Mouse (Mus musculus): ENCODE results near the gene Lamtor2.

The Lamtor2 gene

DNA sequence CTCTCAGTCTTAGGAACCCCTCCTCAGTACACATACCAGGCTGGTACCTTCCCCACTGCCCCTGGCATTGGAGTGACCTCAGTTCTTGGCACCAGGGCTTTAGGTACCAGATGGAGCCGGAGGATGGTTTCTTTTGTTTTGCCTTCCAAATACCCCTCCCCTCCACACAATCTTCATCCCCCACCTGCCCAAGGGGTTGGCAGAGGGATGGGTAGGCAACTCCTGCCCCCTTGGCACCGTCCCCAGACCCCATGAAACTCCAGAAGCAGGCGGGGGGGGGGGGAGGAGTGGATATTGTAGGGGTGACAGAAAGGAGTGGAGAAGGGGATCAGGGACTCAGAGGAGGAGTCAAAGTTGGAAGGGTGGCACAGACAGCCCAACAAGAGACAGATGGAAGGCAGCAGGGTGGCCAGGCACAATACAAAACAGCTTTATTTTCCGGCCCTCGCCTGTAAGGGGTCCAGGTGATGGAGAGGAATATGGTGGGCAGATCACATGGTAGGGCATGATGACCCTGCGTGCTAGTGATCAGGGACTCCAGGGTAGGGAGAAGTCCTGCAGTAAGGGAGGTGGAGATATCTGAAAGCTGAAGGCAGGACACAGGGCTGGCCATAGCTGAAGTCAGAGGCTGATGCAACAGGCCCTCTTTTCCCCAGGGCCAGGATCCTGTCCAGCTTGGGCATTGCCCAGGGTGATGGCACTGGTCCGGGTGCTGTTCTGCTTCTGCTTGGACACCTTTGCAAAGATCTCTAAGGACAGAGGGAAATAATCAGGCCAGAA lies 11.1 kb downstream of the Lamtor2 start:
- peak; percentile 9 for DNase-seq

DNA sequence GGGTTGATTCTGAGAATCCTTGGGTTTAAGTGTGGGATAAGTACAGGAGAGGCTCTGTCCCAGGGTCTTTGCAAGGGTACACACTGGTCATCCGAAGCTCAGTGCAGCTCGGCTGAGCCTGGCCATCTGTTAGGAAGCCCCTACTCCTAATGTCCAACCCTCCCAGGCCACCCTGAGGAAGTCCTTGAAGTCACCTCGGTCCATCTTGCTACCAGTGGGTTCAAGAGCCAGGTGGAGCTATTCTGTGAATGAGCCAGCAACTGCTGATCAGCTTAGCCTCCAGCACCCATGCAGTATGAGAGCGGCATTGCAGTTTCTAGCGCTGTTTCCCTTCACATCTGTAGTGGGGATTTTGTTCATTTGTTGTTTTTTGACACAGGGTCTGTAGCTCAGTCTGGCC lies 12.8 kb downstream of the Lamtor2 start:
- peak; percentile 5 for DNase-seq

DNA sequence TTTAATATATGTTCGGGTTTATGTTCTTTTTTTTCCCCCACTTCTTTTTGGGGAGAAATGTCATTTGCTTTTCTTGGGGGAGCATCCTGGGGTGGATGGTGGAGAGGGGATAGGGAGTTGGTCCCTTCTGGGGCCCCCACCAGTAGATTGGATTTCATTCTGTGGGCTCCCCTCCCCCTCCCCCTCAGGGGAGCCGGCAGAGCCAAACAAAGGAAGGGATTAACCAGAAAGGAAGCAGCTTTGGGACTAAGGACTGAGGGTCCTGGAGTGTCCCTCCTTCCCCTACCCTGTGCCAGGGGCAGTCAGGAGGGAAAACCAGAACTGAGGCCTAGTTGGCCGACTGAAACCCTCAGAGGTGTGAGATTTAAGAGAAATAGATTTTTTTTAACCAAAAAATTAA lies 13.5 kb downstream of the Lamtor2 start:
- DNase-seq: no peak

DNA sequence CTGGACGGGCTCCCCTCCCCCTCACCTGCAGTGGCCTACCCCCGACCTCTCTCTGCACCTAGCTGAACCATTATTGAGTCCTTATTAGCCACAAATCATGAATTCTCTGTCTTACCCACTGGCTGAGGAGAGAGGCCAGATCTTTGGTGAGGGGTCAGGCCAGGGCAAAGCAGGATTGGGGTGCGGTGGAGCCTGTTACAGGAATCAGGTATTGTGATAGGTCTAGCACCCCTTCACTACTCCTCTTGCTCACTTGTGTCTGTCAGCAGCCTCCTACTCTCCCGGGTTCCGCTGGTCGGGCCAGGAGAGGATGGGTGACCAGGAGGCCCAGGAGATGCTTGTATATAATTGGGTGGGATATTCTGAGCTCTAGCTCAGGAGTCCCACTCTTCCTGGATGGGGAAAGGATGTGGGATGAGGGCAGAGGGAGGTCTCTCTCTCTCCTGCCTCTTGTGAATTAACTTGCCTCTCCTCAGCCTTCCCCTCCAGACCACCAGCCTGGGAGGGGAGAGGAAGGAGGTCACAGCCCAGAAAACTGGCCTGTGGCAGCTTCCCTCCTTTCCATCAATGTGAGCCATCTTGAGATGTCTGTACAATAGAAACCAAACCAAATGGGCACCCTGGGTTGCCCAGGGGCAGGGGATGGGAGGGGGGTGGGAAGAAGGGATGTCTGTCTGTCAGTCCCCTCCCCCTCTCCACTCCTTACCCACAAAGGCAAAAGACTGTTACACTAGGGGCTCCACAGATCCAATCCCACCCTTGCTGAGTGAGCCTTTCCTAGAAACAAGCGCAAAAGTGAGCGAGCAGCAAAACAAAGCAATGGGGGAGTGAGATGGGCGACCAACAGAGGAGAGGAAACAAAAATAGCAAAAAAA lies 14.4 kb downstream of the Lamtor2 start:
- no peak for DNase-seq

DNA sequence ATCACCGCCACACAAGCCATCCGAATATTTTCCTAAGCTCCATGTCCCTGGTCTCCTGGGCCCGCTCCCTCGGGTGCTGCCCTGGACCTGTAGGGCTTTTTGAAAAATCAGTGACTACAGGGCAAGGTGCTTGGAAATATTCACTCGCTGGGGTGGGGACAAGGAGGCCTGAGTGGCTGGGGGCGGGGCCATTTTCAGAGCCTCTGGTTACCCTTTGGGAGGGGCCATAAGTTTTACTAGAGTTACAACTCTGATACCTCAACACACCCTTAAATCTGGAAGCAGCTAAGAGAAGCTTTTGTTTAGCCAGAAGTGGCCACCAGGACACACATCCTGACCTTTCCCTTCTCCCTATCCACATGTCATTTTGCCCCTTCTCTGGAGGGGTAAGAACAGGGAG lies 15.7 kb downstream of the Lamtor2 start:
- DNase-seq: no peak

DNA sequence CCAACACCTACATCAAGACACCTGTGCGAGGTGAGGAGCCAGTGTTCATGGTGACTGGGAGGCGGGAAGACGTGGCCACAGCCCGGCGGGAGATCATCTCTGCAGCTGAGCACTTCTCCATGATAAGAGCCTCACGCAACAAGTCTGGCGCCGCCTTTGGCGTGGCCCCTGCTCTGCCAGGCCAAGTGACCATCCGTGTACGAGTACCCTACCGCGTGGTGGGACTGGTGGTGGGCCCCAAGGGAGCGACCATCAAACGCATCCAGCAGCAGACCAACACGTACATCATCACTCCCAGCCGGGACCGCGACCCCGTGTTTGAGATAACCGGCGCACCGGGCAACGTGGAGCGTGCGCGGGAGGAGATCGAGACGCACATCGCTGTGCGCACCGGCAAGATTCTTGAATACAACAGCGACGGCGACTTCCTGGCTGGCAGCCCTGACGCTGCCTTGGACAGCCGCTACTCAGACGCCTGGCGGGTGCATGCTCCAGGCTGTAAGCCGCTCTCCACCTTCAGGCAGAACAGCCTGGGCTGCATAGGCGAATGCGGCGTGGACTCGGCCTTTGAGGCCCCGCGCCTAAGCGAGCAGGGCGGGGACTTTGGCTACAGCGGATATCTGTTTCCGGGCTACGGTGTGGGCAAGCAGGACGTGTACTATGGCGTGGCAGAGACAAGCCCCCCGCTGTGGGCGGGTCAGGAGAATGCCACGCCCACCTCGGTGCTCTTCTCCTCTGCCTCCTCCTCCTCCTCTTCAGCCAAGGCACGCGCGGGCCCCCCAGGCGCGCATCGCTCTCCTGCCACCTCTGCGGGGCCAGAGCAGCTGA lies 16.6 kb downstream of the Lamtor2 start:
- DNase-seq: peak; percentile 88

DNA sequence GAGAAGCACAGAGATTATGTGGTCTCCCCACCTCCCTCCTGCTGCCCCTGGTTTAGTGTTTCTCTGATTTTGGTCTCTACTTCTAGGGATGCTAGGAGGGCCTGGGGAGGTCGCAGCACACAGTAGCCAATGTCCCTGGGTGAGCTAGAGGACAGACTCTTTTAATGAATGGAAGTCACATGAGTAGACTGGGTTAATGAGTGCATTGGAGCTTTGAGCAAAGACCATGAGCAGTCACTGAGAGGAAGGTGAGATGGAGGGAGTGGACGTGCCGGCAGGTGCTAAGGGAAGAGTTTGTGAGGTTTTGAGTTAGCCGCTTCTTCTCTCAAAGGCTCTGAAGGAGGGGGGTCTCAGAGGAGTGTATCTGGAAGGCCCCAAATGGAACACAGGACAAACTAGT lies 17.3 kb downstream of the Lamtor2 start:
- no peak for DNase-seq

DNA sequence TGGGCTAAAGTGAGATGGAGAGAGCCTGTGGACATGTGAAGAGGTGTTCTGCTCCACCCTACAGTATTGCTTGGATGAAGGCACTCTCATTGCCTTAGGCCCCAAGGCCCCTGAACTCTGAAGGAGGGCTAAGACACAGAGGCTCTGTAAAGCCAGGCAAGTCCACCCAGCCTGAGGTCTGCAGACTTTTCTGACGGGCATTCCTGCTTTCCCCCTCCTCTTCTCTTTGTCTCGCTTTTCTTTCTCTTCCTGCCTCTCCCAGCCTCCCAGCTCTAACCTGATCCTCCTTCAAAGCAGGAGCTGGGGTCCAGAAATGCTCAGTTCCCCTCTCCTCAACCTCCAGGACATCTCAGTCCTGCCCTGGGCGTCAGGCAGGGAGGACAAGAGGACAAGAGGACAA lies 17.9 kb downstream of the Lamtor2 start:
- DNase-seq: no peak

DNA sequence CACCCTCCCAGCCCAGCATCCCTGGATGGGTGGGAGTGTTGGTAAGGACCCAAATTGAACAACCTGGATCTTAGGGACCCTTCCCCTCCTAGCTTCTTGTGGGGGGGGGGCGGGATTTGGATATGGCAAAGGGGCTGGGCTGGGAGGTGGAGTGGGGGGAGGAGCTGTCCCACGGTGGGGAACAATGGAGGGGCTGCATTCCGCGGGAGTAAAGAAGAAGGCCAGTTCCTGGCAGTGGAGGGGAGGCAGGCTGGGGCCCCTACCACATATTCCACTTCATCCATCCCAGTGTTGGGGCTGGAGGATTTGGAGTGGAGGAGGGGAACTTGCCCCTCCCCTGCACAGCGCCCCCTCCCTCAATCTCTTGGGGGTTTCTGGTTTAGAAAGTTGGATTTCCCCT lies 19.2 kb downstream of the Lamtor2 start:
- no peak for DNase-seq

DNA sequence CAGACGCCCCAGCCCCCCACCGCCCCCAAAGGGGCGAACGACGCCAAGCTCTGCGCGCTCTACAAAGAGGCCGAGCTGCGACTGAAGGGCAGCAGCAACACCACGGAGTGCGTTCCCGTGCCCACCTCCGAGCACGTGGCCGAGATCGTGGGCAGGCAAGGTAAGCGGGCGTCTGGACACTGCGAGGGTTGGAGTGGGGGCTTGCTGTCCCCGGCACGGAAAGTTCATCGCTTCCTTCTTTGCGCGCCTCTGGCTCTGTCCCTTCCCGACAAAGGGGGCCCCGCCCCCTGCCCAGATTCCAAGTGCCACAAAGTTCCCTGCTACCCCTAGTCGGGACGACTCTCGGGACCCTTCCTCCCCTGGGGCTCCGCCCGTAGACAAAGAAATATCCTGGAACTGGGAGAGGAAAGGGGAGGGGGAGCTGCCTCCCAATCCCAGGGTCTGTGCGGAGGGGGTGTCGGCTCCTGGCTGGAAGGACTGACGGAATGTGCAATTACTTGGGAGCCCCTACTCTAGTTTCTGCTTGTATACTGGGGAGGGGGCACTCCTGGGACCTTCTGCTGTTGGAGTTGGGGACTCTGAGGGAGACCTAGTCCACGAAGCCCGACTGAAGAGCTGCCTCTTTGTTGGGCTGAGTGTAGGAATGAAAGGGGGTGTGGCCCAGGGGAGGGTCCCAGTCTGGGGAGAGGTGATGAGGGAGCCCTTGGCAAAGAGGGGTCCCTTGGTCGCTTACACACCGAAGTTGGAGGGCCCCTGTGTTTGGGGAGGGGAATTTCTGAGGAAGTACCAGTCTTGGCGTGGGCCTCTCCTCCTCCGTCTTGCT lies 20.0 kb downstream of the Lamtor2 start:
- peak; percentile 57 for DNase-seq

DNA sequence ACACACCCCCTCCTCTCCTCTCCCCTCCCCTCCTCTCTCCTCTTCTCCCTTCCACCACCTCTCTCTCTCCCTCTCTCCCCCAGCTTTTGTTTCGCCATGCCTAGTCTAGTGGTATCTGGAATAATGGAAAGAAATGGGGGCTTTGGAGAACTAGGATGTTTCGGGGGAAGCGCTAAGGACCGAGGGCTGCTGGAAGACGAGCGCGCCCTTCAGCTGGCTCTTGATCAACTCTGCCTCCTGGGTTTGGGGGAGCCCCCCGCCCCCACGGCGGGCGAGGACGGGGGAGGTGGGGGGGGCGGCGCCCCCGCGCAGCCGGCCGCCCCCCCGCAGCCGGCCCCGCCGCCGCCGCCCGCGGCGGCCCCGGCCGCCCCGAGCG lies 20.6 kb downstream of the Lamtor2 start, which contains the start of gene Mex3a:
Gene Mex3a, plus strand, starts transcription at position 97 of the 376 bp plus-strand sequence.
- no peak for DNase-seq

DNA sequence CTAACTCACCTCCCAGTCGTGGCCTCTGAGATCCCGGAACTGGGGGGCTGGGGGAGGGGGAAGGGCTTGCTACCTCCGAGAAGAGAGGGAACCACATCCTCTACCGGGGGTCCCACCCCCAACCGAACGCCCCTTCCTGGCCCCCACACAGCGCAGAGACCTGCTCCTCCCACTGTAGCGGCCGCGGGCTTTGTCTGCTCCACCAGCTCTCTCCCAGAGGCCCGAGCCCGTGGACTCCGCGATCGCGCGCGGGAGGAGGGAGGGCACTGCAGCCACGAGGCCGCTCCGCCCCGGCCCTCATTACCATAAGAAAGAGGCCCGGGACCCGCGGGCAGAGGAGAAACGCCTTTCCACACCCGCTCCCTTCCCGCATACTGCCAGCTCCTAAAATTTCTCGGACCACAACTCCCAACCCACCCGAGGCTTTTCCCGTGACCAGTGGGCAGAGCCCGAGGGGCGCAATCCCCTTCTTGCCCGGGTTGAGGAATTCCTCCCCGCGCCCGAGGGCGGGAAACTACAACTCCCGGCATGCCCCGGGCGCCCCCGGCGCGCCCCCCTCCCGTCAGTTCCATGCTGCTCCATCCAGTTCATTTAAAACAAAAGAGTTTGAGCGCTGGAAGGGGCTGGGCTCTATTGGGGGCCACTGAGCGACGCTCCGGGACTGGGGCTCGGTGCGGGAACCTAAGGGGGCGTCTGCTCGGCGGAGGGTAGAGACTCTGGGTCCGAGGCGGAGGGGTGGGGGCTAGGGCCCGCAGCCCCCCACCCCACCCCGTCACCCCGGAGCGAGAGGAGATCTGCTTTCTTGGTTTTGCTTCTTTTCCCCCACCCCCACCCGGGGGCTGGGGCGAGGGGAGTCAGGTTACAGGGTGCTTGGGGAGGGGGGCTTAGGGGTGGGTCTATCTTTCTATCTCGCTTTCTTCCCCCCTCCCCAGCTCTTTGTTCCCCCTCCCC lies 21.3 kb downstream of the Lamtor2 start:
- peak; percentile 92 for DNase-seq

DNA sequence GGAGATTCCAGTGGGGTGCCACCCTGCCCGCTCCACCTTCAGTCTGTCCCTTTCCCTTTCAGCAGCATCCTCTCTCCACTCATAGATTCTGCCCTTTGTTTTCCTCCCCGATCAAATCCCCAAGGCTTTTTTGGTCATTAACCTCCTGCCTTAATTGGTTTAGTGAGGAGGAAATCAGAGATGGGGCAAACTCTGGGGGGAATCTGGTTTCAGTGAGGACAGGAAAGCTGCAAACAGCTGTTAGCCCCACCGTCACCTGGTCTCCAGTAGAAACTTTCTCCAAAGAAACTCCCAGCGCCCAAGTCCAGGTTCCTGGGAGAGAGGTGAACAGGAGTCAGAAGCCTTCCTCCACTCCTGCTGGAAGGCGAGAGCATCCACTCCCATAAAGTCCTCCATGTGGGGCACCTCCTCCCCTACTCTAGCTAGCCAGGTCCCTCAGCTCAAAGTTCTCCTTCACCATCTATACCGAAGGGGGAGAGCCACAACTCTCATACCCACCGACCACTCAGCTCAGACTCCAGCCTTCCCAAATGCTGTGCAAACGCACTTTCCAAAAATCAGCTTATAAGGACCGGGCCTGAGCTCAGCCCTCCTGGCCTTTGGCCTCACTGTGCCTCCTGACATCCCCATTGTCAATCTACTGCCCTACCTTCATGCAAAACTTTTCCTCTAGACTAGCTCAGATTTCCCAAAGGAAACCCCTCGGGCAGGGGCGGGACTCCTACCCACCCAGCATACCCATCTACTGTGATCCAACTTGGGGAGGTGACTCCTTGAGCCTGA lies 22.6 kb downstream of the Lamtor2 start:
- no peak for DNase-seq

DNA sequence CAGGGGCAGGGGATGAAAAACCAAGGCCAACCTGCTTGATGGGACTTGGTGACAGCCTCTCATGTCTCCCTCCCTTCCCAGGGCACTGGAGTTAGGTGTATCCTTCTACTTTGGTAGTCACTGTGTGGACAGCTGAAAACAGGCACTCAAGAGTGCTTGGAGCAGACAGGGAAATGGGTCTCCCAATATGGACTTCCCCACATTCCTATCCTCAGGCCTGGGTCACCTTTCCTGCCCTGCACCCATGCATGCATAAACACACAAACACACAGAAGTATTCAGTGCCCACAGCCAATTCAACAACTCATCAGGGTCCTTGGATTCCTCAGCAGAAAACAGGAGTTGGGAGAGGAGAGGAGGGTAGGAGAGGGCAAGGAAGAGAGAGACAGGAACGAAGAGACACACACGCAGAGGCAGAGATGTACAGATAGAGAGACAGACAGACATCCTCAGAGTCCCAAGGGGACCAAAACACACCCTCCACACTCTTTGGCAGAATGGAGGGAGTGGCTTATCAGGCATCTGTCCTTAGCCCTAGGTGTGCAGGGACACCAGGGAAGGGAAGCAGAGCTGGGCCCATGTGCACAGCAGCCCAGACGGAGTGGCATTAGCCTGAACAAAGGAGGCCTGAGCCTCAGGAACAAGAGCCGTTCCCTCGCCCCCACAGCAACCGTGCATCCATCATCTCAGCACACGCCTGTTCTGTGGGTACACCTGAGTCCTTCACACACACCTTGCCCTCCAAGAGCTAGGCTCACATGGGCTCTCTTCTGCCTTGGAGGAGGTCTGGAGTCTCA lies 23.5 kb downstream of the Lamtor2 start:
- no peak for DNase-seq

DNA sequence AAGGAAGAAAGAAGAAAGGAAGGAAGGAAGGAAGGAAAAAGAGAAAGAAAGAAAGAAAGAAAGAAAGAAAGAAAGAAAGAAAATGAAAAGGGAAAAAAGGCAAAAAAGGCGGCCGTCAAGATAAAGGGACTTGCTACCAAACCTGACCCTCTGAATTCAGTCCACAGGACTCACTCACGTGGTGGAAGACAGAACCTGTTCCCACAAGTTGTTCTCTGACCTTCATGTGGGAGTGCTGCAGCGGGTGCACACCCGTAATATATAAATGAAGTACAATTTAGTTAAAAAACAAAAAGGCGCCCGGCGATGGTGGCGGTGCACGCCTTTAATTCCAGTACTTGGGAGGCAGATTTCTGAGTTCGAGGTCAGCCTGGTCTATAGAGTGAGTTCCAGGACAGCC lies 24.2 kb downstream of the Lamtor2 start:
- DNase-seq: no peak

DNA sequence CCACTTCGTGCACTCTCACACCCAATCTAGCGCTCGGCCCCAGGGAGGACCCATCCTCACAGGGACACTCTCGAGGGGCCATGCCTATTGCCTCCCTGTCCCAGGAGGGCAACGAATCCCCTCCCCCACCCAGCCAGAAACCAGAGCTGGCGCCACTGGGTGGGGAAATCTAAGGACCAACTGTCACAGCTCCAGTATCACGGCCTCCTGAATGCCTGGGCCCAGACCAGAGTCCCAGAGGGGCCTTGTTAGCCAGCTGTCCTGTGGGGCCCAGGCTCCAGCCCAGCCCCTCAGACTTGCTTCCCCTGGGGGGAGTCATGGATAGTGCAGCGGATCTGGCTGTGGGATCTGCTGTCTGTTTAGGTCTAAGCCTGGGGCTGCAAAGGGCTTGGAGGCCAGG lies 25.3 kb downstream of the Lamtor2 start:
- no peak for DNase-seq

DNA sequence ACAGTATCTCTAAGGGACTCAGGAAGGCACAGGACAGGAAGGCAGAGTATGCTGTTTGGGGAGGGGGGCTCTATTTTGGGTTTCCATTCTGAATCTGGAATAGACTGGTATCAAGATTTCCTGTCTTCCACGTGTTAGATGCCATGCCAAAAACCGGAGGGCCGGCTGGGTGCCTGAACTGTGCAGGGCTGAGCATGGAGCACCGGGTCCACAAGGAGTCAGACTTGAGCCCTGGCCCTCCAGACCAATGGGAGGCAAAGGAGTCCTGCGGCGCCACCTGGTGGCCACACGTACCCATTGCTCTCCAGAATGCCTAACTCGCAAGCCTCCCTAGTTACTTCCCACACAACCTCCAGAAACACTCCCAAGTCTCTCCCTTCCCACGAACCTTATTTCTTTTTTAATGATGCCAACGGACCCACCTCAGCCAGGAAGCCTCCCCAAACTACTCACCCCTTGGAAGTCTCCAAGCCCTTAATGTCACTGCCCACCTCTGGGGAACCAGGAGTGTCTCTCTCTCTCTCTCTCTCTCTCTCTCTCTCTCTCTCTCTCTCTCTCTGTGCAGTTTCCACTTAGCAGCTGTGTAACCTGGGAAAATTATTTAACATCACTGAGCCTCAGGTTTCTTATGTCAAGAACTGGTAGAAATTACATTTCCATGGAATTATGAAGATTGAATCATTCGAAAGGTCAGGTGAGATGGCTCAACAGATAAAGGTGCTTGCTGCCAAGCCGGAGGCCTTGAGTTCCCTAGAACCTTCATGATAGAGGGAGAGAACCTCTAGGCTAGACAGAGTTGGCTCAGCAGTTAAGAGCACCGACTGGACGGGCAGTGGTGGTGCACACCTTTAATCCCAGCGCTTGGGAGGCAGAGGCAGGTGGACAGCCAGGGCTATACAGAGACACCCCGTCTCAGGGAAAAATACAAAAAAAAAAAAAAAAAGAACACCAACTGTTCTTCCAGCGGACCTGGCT lies 26.4 kb downstream of the Lamtor2 start:
- peak; percentile 91 for DNase-seq

DNA sequence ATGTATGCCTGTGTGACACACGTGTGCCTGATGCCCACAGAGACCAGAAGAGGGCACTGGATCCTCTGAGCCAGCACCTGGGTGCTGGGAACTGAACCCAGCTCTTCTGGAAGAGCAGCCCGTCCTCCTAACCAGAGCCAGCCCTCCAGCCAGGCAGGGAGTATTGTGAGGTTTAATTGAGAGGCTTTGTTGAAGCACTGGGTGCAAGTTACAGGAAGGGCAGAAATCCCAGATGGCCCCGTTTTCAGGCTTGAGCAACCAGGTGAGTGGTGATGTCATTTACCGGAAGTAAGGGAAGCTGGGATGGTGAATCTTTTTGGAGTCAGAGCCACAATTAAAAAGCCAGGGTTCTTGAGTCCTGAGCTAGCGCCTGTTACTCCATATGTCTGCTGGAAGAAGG lies 27.9 kb downstream of the Lamtor2 start:
- DNase-seq: no peak
